Mouse (Mus musculus) right cerebral cortex, postnatal 4 days (tissue): ENCODE measurements around the gene Enpp7.

Source experiments
- DNase-seq: peaks from one replicate; pipeline ENCODE4 v3.0.0-alpha.2; 2022

The Enpp7 gene

DNA sequence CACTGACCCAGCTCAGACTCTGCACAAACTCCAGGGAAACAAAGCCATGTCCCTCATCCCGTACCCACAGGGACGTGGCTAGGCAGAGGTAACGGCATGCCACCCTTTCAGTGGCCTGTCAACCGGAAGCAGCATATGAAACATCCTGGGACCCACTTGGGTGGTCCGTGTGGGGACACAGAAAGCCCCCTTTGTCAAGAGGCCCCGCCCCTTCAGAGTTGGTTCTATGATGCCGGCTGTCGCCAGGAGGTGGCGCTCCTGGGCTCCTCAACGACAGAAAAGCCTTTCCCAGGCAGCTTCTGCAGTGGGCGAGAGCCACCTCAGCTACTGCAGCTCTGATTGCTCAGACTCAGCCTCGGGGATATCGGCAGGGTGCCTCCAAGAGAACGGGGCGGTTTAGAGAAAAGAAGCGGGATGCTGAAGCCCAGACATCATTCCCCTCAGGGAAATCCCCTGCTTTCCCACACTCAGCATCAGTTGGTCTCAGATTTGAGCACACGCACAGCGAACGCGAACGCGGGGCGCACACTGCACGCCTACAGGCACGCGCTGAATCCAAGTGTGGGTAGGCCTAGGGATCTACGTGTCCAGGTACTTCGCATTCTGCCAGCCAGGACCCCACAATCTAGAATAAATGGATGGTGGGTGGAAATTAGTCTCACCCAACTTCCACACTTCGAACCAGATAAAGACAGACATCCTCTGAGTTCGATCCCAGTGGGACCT lies 10.7 kb downstream of the Enpp7 start:
- DNase-seq = peak; percentile 93

DNA sequence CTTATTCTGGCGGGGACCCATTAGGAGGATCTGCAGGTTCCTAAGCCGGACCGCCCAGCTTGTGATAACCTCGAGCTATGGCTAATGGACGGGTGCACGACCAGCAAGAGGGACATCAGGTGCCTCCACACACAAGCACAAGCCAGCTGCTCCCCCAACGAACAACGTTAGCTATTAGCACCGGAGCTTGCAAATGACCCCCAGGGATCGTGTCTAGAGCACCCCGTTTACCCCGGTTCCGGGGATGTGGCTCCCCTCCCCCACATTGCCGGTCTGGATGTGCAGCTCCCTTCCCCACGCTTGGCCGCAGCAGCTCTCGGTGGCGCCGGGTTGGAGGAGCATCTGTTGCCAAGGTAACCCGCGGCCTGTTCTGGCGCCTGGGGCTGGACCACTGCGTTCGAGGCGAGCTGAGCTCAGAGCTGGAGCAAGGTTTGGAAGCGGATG lies 11.4 kb downstream of the Enpp7 start:
- peak; percentile 64 for DNase-seq

DNA sequence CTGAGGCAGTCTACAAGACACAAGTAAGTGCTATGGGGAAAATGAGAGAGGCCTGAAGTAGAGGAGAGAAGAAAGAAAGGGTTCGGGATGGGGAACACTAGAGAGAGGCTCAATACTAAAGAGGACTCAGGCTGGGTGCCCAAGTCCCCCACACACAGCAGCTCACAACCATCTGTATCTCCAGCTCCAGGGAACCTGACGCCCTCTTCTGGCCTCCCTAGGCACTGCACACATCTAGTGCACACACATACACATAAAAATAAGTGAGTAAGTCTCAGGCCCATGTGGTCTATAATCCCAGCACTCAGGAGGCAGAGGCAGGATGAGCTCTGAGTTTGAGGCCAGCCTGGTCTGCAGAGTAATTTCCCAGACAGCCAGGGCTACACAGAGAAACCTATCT lies 12.9 kb downstream of the Enpp7 start:
- DNase-seq = no peak

DNA sequence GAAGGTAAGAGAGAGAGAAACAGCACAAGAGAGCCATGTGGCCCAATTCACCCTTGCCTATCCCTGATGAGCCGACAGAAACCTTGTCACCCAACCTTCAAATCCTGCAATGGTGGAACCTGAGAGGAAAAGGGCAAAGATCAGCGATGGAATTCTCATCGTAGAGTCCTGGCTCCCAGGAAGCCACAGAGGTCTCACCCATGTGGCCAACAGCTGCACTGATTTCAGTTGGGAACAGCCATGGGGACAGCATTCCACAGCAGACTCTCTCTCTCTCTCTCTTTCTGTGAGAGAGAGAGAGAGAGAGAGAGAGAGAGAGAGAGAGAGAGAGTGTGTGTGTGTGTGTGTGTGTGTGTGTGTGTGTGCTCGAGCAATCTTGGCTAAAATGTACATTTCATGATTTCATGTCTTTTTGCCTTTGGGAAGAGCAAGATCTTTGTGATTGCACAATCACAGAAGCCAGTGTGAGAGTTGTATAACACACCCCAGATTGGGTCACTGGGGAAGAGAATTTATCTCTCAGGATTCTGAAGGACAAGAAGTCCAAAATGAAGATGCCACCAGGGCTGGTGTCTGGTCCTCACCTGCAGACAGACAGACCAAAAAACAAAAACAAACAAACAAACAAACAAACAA lies 13.6 kb downstream of the Enpp7 start:
- no peak for DNase-seq

DNA sequence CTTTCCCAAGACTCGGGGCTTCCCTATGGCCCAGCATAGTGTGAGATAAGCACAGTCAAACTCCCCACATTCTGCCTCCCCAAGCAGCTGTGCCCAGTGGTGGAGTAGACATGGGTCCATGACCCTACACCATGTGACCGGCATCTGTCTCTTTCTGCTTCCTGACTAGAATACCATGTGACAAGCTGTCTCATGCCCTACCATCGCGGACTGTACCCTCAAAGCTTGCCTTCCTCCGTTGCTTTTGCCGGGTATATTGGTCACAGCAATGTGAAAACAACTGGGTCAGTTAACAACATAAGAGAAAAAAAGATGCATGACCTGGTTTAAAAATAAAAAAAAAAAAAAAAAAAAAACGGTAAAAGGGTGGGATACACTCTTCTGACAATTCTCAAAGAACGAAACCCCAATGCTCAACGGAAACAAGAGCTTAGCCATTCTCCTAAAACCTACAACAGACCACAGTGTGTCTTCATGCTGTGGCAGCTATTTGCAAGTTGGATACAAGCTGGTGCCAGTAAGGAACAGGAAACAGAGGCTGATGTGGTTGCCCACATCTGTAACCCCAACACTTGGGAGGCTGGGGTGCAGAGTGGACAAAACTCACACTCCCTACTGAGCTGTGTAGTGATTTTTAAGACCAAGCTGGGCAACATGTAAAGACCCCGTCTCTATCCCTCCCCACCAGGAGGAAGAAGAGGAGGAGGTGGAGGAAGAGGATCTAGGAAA lies 17.7 kb downstream of the Enpp7 start:
- no peak for DNase-seq

DNA sequence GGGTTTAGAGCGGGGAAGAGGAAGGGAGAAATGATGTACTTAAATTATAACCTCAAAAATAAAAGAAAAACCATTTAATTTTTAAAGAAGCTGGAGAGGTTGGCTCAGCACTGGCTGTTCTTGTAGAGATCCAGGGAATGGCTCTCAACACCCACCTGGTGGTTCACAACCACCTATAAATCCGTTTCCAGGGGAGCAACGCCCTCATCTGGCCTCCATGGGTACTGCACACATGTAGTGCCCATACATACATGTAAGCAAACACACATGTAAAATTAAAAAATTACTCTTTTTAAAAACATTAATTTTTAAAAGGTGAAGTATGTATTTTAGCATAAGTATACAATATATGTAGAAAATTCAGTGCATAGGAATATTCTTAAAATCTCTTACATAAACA lies 18.5 kb downstream of the Enpp7 start:
- DNase-seq = no peak

DNA sequence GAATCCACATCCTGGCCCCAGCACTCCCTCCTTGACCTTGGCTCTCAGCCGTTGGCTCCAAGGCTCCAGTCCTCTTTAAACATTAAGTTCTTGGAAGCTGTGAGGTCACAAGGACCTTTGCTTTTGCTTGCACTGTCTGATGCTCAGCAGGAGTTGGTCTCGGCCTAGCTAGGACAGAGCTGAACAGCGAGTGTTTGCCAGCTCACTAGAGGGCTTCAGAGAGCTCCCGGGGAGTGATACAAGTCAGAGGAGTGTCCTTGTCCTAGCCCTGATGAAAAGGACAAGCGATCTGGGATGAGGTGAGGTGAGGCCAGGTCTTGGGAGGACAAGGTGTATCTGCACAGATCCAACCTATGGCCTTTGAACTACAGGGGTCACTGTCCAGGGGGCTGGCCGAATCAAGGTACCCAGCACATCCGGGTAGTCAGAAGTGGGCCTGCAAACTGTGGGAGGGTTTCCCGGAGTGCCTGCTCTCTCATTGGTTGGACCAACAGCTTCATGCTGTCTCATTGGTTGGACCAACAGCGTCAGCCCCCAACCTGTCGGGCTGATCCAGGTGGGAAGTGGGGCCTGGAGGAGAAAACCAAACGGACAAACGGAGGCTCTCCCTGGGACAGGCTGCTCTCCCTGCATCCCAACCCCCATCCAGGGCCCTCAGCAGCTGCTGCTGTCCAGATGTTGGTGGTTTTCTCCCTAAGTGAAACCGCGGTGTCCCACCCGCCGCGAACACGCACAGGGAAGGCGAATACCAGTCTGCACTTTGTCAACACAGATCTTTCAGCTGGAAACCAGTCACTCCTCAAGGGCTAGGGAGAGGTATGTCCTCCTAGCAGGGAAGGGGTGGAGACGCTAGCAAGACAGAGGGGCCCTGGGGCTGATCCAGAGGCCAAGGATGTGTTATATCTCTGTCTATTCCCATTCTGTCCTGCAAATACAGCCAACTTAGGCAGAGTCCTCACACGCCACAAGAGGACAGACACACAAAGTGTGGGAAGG lies 19.8 kb downstream of the Enpp7 start:
- no peak for DNase-seq

DNA sequence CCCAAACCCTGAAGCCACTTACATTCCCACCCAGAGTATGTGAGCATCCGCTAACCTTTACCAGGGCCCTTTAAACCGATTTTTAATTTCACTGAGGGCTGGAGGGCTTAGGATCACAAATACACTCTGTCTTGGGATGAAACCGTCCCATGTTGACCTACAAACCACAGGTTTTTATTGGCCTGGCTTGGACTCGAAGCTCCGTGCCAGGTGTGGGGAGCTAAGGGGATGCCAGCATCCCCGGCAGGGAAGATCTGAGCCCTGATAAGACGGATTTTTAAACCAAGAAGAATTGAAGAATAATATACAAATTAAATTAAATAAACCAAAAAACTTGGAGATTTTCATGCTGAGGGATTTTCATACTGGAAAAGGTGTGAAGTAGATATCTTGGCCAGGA lies 26.5 kb downstream of the Enpp7 start:
- no peak for DNase-seq

DNA sequence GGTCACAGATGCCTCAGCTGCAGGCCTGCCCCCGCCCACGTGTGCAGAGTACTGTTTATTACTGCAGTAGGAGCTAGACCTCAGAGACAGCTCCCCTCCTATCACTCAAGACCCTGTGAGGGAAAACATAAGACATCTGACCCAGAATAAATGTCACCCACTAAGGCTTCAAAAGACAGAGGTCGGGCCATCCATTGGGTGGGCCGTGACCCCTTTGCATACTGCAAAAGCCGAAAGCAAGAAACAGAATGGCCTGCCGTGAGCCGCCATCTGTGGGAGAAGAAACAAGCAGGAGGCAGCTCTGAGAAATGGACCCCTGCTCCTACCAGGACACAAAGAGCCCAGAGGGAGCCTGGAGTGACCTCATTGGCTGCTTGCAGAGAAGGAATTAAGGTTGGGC lies 29.5 kb downstream of the Enpp7 start:
- no peak for DNase-seq

DNA sequence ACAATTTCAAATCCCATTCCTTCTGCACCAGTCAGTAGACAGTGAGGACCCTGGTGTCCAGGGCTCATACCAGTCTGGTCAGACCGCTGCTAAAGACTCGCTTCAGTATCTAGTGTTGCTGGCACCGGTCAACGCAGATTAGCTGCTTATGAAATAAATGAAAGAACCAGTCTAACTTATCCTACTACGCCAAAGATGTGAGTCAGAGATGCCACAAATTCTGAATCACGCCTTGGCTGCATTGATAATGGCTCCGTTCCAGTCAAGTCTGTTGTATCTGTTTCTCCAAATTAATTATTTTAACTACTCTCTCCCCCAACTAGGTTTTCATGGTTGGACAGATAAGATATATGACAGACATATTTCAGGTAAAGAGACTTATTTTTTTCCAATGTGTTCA lies 33.2 kb downstream of the Enpp7 start:
- no peak for DNase-seq

DNA sequence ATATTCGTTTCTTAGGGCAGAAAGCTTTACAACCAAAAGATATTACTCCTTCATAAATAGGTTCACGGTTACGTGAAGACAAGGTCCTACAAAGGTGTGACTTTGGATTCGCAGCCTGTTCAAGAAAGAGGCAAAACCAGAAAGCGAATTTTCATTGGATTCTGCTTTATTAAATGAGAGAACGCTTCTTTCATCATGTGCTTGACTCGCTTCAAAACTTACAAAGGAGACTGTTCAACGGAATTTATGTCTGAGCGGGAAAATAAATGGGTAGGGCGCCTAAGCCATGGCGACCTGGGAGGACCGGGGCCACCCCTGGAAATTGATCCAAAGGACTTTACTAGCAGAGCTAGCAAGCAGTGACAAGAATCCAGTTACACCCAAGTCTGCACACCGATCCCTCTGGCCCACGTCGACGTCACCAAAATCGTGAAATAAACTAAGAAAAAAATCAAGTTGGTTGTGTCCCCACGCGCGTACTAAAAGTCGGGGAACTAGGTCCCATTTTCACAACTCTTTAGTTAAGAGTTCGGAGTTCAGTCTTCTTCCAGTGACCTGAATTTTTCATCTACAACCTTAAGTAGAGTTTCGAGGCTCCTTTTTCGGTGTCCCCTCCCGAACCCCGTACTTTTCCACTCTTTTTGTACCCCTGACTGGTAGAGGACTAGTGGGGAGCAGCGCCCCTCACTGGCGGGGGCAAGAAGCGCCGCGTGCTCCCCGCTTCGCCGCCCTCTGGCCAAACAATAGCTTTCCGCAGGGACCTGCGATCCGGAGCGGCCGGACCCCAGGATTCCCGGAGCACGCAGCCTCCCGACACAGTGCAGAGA lies 34.3 kb downstream of the Enpp7 start:
- DNase-seq = no peak

DNA sequence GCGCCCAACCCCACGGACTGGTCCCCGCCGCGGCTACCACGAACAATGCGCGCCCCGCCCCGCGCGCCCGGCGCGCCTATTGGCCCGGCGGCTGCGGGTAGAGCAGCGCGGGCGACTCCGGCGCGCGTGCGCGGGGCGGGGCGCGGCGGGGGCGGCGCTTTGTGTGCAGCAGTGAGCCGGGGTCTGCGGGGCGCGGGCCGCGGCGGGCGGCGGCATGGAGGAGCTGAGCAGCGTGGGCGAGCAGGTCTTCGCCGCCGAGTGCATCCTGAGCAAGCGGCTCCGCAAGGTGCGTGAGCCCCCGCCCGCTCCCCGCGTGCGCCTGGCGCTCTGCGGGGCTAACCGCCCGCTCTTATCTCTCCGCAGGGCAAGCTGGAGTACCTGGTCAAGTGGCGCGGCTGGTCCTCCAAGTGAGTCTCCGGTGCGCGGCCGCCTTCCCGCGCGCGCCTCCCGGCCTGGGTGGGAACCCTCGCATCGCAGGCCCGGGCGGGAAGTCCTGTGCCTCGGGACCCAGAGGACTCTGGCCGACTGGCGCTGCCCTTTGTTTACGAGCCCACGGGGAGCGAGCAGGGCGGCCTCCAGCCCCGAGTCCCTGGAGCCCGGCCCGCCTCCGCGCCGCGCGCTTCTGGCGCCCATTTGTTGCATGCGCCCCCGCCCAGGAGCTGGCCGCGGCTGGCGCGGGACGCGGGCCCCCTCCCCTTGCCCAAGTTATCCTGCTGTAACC lies 35.1 kb downstream of the Enpp7 start, which contains the start of gene Cbx2:
Gene Cbx2 (plus strand): TSS at position 68 of the 721 bp plus-strand sequence.
- peak; percentile 85 for DNase-seq

DNA sequence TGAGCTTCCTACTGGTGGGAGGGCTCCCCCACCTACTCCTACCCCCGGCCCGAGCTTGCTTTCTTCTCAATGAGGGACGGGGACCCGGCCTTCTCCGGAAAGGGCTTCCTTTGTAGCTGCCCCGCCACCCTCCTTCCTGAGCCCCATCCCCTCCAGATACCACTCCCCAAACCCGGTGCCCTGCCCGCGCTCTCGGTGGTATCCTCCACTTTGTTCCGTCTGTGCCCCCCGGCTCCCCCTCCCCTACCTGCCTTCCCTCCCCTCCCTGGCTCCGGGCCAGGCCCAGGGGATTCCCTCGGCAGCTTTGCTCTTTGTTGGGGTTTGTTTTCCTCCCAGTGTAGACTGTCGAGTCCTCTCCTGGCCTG lies 35.6 kb downstream of the Enpp7 start:
- DNase-seq = no peak

DNA sequence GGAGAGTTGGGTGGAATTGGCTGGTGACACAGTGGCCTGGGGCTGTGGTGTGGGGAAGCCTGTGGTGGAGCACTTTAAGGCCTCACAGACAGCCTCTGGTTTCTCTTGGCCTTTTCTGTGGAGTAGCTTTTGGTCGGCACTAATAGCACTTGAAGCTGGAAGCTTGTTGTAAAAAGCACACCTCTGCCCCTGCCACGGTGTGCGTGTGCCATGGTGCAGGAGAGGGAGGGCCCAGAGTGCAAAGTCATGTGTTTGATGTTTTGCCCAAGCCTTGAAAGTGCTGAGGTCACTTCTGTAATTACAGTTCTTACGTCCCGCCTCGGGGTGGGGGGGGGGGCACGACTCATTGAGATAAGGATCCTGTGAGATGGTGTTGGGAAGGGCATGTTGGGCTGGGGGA lies 36.3 kb downstream of the Enpp7 start:
- DNase-seq = no peak

DNA sequence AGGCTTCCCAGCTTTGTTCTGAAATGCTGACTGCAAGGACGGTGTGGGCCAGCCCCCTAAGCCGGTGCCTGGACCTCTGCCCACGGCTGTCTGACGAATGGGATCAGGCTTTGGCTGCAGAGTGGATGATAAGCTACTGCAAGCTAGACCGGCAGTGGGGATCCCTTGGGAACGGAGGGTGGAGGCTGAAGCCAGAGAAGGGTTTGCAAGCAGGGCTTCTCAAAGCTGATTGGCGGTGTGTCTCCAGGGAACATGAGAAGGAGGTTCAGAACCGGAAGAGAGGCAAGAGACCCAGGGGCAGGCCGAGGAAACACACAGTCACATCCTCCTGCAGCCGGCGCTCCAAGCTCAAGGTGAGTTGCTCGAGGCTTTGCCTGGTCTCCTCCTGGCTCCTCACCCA lies 38.2 kb downstream of the Enpp7 start:
- no peak for DNase-seq

DNA sequence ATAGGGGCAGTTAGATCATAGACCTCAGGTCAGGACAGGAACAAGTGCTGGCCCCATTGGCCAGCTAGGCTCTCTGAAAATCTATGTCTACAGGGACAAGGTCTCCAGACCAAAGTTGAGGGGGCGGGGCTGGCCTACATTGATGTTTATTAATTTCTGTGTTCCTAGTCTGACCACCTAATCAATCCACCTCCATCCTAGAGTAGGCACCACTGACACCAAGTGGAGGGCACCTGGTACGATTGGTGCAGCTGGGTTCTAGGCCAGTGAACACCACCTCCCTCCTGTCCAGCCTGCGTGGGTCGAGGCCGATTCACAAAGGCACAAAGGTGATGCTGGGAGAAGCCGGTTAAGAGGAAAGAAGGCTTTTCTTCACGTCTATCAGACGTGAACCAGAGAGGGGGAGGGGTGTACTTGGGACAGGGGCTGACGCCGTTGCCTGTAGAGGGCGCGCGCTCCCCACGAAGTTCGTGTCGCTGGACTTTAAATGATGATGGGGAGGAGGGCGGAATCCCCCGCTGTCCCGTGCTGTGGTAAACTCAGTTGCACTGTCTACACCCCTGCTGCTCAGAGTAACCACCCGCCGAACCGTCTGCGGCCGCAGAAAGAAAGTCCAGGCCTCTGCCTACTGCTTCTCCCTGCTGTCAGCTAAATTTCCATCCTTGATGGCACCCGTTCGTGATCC lies 46.0 kb downstream of the Enpp7 start:
- peak; percentile 90 for DNase-seq

DNA sequence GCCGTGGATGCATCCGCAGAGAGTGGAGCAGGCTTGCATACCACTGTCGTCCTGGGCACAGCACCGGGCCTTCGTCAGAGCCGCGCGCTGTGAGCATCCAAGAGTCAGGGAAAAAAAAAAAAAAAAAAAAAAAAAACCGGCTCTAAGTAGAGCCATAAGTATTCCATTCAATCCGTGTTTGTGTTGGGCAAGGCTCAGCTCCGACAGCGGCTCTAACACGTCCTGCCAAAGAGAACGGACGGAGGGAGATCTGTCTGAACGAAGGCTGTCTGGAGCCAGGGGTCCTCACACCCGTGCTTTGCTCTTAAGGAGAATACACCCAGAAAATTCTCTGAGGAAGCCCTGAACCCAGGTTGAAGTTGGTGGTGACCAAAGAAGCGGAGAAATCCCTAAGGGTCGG lies 46.6 kb downstream of the Enpp7 start:
- no peak for DNase-seq

DNA sequence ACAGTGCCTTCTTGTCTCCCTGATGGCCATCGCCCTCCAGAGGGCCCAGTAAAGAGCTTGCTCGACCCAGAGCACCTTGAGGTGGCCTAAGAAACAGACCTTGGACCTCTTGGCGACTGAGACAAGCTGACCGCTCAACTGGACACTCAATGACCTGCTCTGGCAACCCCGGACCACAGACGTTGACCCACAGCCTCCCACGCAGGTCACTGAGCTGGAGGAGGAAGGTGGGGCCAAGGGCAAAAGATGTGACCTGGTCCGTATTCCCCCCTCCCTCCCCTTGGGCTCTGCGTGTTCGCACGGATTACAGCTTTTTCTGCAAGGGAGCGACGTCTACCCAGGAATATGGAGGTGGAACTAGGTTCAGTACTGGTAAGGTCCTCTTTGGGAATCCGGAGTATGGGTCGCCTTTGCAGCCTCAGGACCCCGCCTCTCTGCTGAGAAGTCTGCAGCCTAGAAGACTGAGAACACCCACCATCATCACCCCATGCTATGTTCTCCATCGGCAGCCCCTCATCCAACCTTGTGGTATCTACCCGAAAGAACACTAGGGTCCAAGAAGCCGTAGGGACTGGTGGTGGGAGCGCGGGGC lies 47.2 kb downstream of the Enpp7 start:
- no peak for DNase-seq

DNA sequence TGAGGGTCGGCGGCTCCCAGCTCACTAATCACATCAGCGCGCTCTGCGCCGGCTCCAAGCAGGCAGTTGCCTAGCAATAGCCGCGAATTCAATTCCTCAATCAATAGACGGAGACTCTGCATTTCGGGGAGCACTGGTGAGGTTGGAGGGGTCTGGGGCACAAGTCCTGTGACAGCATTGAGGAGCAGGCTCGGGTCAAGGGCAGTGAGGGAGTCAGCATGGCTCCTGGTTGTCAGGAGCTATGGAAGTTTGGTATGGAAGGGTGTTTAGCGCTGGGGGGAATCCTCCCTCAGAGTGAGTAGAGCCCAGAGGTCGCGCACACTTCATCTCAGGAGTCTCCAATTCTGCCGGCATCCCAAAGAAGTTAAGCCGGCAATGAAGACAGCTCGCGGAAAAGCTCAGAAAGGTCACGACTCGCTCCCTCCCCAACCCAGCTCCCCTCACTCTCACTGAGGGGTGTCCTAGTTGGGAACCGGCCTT lies 47.7 kb downstream of the Enpp7 start:
- DNase-seq = no peak

DNA sequence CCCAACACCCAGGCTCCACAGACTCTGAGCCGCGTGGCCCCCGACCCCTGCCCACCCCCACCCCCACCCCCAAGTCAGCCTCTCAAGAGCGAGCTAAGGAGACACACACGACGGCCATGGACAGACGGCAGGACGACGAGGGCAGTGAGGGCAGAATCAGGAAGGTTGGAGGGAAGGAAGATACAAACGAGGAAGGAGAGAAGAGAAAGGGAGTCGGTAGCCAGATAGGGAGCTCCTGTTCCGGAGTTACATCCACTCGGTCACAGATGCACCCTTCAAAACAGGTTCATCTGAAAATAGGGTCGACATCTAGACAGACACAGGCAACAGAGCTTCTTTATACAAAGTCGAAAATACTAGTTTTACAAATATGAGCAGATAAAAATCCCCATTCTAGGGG lies 48.5 kb downstream of the Enpp7 start:
- DNase-seq = no peak
